Mouse (Mus musculus): ENCODE data around the gene Haus2. TPM values are rescaled to one million over a fixed set of nuclear protein-coding genes. Genes with fewer than 3 reads are reported as not detected.

Haus2 gene
- total RNA-seq, 2 experiments from 2014 or later = 16.7 to 17.2 TPM

DNA sequence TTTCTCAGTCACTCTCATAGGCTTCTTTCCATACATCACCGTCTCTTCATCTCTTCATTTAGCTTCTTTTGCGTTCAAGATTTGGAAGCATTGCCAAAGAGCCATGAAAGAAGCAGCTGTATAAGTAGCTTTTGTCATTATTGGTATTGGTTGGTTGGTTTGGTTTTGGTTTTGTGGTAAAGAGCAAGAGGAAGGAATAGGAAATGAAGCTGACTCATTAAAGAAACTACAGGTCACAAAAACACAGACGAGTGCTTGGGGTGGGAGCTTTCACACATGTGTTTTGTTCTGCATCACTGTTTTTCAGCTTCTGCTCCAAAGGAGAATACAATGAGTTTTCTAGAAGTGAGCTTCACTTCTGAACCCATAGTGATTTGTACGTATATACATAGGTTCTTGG is 9.7 kb upstream of the Haus2 start:
- intact Hi-C loops (cut with DNase I) = no loop called here
- DNase-seq (ENCODE audit: extremely low spot score in 1 of 2, low spot score in 2 of 2) = no peak

DNA sequence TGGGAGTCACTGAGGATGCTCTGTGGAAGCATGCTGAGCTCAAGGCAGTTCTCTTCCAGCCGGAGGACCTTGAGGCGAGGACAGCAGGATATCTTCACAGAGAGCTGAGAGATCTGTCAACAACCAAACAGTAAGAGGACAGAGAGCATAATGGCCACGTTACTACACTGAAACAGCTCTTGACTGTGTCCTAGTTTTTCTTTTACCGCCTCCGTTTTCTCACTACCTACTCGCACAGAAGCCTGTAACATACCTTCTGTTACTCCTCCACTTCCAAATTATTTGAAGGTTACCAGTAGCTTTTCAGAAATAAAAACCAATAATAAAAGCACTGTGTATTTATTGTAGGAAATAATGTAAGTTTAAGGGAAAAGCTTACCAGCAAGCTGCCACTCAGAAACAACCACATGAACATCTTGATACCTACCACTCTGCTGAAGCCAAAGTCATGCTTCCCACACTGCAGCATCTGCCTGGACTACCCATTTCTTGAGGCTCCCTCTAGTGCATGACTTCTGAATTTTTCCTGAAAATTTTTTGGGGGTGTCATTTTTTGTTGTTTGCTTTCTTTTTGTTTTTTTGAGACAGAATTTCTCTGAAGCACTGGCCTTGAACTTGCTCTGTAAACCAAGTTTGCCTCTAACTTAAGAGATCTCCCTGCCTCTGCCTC is 3.0 kb upstream of the Haus2 start:
- intact Hi-C loops (cut with DNase I) = loop anchor here (2.0 kb wide), 1 partner anchor 43 kb away; the partner anchor contains the start of gene Zfp106

DNA sequence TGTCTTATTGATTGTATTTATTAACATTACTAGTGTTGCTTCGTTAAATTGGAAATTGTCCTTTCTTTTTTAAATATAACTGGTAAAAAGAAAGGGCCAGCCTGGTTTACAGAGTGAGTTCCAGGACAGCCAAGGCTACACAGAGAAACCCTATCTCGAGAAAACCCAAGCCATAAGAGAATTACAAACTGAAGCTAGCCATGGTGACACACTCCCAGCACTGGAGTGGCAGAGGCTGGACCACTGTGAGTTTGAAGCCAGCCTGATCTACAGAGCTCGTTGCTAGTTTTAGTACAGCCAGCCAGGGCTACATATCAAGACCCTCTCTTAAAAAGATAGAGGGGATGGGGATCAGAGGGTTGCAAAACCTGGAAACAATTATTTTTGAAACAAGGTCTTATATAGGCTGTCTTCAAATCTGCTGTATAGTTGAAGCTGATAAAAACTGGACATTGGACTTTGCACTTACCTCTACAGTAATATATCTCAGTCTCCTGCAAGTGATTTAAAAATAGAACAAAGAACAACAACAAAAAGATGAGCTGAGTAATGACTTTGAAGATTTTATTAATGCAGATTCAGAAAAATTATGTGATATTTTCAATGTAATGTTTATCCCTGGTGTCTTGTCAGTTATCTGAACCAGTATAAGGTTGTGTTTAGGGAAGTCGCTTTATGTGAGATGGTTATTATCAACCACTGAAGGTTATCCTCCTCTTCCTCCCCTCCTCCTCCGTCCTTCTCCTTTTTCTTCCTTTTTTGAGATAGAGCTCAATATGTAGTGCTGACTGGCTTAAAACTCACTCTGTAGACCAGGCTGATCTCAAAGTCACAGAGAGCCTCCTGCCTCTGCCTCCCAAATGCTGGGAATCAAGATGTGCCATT is 7.3 kb downstream of the Haus2 start:
- no peak for DNase-seq (ENCODE audit: extremely low spot score in 1 of 2, low spot score in 2 of 2)
- intact Hi-C loops (cut with DNase I) = no loop called here

More for the DNA sequence above, 3.0 kb upstream of the Haus2 start:
- no peak for DNase-seq (ENCODE audit: extremely low spot score in 1 of 2, low spot score in 2 of 2)

DNA sequence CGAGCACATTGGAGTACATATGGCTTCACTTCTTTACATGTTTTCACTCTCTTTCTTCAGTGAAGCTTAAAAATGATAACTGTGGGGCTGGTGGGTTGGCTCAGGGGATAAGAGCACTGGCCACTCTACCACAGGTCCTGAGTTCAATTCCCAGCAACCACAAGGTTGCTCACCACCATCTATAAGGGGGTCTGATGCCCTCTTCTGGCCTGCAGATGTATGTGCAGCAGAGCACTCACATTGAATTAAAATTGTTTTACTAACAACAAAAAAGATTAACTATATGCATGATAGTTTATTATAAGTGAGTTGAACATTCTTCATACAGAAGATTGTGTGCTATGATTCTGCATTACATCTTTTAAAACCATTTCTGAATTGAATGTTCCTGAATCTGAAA is 10.4 kb downstream of the Haus2 start:
- intact Hi-C loops (cut with DNase I) = no loop called here
- DNase-seq (ENCODE audit: extremely low spot score in 1 of 2, low spot score in 2 of 2) = no peak

DNA sequence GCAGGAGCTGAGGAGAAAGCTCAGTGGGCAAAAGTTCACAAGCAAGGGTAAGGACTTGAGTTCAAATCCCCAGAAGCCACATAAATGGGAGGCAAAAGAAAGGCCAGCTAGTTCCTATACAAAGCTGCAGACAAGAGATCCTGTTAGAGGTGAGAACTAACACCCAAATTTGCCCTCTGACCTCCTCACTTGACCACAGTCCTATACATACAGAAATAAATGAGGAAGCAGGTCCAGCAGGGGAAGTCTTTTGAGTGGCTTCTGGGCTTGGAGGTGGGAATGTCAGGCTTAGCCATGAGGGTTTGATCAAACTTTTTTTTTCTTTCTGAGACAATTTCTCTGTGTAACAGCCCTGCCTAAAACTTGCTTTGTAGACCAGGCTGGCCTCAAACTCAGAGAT is 13.7 kb downstream of the Haus2 start:
- intact Hi-C loops (cut with DNase I) = no loop called here
- no peak for DNase-seq (ENCODE audit: extremely low spot score in 1 of 2, low spot score in 2 of 2)

DNA sequence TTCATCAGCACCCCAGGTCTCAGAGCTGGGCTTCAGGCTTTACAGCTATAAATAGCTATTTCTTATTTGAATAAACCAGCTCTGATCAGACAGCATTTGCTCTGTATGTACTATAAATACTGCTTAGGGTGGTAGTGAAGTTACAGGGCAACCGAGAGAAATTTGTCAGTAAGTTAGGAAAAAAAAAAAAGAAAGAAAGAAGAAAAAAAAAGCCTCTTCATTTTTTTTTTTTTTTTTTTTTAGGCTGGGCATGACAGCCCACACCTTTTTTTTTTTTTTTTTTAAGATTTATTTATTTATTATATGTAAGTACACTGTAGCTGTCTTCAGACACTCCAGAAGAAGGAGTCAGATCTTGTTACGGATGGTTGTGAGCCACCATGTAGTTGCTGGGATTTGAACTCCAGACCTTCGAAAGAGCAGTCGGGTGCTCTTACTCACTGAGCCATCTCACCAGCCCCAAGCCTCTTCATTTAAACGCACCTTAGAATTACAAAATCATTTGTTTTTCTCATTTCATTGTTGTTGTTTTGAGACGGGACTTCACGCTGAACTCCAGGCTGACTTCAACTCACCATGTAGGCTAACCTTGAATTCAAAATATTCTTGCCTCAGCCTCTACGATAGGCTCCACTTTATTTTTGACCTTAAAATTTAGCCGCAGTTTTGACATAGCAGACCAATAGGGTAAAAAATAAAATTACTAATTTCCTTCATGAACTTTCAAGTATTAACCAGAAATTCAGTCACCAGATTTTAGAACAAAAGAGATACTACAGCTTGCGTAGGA is 19.1 kb downstream of the Haus2 start:
- intact Hi-C loops (cut with DNase I) = loop anchor here (5.0 kb wide), 1 partner anchor 39 kb away; no protein-coding TSS in a partner anchor
- no peak for DNase-seq (ENCODE audit: extremely low spot score in 1 of 2, low spot score in 2 of 2)

DNA sequence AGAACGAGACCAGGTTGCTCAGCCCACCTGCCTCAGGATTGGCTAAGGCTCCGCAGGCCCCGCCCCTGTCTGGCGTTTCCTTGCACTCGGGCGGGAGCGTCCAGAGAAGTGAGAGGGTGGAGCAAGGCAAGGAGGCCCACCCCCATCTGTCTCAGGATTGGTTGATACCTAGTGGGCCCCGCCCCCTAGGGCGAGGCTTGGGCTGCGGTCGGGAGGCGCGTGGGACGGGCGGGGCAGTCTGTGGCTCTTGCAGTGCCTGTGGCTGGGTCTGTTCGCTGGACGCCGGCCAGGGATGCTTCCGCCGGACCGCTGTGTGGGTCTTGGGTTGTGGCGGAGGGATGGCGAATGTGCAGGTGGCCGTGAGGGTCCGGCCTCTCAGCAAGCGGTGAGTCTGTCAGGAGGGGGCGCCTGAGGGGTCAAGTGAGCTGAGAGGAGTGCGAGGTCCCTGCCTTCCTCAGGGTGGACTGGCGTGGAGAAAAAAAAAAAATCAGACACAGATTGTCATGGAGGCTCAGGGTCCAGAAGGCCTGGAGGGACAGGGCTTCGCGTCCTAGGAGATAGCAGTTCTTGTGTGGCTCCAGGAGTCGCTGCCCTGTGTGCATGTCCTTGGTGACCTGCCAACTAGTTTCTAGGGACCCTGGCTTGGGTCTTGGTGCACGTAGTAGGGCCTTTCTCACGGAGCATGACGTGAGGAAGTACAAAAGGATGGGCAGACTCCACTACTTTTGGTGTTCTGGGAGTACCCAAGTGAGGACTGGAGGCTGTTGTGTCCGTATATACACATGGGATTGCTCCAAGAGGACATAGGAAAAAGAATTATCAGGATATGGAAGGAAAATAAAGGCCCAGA is 19.9 kb downstream of the Haus2 start, which contains the start of gene Stard9:
Stard9 (plus strand) TSS at position 236 of the 850 bp plus-strand sequence.
- intact Hi-C loops (cut with DNase I) = loop anchor here (5.0 kb wide), 1 partner anchor 38 kb away; no protein-coding TSS in a partner anchor
- peak; percentile 96 to 100 for DNase-seq (ENCODE audit: extremely low spot score in 1 of 2, low spot score in 2 of 2)

DNA sequence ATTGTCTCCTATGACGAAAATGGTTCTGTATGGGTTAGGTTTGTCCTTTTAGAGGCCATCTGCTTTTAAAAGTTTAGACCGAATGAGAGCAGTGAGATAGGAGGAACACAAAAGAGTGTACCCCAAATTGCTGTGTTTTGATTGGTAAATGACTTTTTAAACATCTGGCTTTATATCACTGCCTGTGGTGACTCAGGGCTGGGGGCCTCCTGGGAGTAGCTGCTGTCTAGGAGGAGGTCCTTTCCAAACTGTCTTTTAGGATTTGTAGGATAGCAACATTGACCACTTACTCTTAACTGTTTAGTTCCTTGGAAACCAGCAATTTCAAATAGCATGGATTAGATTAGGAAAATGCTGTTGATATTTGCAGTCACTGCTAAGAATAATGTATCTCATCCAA is 21.1 kb downstream of the Haus2 start:
- no peak for DNase-seq (ENCODE audit: extremely low spot score in 1 of 2, low spot score in 2 of 2)
- intact Hi-C loops (cut with DNase I) = no loop called here

DNA sequence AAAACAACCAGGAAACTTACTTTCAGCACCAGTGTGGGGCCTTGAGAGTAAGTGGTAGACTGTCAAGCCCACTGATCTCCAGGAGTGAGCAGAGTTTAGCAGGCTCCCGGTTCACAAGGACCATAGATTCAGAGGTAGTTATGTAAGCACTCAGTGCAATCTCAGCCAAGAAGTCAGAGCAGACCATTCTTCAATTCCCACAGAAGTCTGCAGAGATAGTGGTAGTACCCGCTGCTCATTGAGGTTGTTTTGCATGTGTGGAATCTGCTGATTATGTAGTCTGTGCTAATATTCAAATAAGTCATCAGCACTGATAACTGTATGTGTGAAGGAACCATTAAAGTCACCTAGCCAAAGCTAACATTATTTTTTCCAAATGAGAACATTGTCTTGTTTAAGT is 21.5 kb downstream of the Haus2 start:
- no peak for DNase-seq (ENCODE audit: extremely low spot score in 1 of 2, low spot score in 2 of 2)
- intact Hi-C loops (cut with DNase I) = no loop called here

DNA sequence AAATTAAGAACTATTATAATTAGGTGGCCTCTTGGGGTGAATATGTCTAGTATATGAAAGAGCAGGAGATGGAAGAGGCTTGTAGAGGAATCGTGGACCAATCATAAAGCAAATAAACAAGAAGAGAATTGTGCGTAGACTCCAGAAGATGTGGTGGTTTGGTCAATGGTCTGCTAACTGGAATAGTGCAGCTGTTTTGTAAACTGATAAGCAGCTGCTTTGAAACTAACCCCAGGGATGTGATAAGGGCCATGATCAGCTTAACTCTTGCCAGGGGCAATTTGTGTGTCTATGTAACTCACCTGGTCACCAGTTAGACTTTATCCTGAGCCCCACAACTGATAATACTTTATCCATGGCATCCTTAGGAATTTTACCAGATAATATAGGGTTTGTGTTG is 22.3 kb downstream of the Haus2 start:
- intact Hi-C loops (cut with DNase I) = no loop called here
- no peak for DNase-seq (ENCODE audit: extremely low spot score in 1 of 2, low spot score in 2 of 2)

DNA sequence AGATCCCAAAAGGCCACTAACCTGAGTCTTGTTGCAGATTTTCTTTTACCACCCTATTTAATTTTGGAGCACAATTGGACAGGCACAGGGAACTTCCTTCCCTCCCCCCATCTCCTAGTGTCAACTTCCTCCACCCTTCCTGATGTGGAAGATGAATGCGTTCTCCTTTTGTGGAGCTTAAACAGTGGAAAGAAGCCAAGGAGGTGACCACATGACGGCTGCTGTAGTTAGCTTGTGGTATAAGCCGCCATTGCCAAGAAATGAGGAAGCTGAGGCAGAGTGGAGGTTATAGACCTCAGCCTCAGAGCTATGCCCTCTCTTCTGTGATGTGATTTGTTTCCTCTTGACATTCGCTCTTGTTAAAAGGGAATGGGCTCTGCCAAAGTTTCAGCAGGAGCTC is 22.8 kb downstream of the Haus2 start:
- intact Hi-C loops (cut with DNase I) = no loop called here
- DNase-seq (ENCODE audit: extremely low spot score in 1 of 2, low spot score in 2 of 2) = peak; percentile 22 to 26

DNA sequence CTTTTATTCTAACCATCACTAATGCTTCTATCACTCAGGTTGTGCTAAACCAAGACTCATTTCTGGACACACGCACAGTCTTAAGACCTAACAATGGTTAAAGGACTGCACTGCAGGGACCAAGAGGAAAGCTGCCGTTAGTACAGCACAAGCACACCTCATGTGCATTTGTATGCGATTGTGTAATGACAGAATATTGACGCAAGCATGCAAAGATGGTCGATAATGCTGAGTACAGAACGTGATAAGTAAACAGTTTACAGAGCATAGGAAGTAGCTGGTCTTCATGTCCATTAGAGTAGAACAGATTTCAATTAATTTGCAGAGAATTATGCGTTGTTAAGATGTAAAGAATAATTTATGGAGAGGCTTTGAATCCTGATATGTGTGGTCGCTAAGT is 31.7 kb downstream of the Haus2 start:
- intact Hi-C loops (cut with DNase I) = no loop called here
- no peak for DNase-seq (ENCODE audit: extremely low spot score in 1 of 2, low spot score in 2 of 2)

DNA sequence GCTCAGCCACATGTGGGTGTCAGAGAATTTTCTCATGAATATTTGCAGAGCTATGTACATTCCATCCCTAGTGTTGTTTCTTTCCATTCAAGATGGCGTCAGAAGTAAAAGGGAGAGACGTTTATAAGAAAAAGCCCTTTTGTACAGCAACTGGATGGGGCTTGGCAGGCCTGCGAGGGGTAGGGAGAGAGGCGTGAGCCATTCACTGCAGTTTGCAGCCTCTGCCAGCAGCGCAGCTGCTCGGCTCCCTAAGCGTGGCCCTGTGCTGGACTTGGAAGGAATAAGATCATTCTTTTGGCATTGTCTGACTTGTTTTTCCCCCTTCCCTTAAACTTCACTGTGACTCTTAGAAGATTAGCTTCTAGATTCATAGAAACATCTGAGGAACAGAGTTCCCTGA is 34.7 kb downstream of the Haus2 start:
- DNase-seq (ENCODE audit: extremely low spot score in 1 of 2, low spot score in 2 of 2) = peak in 1 of 2 experiments; percentile 52
- intact Hi-C loops (cut with DNase I) = no loop called here

DNA sequence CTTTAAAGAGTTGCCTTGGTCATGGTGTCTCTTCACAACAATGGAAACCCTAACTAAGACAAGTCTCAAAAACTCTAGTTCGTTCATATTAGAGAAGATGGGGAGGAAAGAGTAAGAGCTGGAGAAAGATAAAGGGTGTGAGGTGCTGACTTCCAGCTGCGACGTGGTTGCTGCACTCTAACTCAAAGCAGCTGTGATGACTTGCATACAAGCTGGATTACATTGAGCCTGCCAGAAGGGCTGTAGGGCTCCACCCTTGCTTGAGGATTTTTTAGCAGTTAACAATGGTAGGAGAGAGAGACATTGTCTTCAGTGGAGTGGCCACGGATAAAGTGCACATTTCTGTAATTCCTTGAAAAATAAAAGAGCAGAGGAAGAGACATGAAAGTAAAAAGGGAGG is 37.6 kb downstream of the Haus2 start:
- intact Hi-C loops (cut with DNase I) = no loop called here
- peak in 1 of 2 experiments; percentile 33 for DNase-seq (ENCODE audit: extremely low spot score in 1 of 2, low spot score in 2 of 2)

DNA sequence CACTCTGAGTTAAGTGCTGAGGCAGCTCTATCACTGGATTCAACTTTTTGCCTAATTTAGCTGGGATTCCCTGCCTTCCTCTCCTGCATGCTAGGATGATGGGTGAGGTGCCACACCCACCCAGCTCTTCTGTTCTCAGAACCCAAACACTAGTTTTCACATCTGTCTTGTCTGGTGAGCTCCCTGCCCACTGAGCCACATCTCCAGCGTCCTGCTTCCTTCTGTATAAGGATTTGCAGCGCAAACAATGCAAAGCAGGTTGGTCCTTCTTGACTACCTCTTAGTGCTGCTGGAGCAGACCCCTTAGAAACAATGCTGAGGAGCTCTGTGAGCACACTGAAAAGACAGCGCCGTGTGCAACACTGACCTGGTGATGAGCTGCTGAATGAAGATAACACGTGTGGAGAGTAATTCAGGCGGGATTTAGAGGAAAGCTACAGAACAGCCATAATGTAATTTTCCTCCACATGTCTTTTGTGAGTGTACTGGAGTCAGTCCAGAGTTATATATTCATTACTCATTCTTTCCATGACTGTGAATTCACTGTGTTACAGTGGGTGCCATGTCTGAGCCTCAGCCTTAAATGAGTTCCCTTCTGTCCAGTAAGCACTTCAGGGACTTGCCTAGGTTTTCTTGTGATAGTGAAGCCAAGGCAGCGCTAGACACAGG is 43.2 kb downstream of the Haus2 start:
- intact Hi-C loops (cut with DNase I) = loop anchor here (10.0 kb wide), 1 partner anchor 88 kb away; the partner anchor contains the start of genes Snap23 and Zfp106

DNA sequence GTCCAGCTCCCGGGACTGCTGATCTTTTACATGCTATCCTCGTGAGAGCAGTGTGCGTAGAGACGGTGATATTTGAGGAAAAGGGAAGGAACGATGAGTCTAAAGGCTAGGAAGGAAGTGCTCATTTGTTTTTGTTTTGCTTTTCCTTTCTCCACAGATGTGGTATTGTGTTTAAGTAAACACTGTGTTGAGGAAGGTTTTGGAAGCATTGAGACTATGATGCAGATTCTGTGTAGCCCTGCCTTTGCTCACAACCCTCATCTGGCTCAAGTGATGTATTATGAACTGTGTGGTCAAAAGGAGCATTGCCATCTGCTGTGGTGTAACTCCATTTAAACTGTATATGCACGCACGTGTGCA is 43.7 kb downstream of the Haus2 start:
- intact Hi-C loops (cut with DNase I) = loop anchor here (10.0 kb wide), 1 partner anchor 88 kb away; the partner anchor contains the start of genes Snap23 and Zfp106
- DNase-seq (ENCODE audit: extremely low spot score in 1 of 2, low spot score in 2 of 2) = no peak

More for the DNA sequence above, 43.2 kb downstream of the Haus2 start:
- no peak for DNase-seq (ENCODE audit: extremely low spot score in 1 of 2, low spot score in 2 of 2)

DNA sequence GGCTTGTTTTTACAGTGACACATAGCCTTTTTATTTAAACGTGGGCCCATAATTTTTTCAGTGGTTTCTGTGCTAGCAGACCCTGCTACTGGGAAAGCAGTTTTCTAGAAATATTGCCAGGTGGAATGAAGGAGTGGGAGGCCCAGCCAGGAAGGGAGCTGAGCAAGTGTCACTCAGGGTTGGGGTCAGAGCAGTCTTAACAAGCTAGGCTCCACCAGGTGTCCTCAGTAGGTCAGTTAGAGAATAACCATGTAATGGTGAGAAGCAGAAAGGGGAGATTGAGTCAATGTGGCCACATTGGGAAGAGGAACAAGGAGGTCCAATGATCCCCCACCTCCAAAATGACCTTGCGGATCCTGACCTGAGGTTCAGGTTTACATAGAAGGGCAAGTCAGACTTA is 45.5 kb downstream of the Haus2 start:
- DNase-seq (ENCODE audit: extremely low spot score in 1 of 2, low spot score in 2 of 2) = no peak
- intact Hi-C loops (cut with DNase I) = loop anchor here (10.0 kb wide), 1 partner anchor 90 kb away; the partner anchor contains the start of genes Snap23 and Zfp106

DNA sequence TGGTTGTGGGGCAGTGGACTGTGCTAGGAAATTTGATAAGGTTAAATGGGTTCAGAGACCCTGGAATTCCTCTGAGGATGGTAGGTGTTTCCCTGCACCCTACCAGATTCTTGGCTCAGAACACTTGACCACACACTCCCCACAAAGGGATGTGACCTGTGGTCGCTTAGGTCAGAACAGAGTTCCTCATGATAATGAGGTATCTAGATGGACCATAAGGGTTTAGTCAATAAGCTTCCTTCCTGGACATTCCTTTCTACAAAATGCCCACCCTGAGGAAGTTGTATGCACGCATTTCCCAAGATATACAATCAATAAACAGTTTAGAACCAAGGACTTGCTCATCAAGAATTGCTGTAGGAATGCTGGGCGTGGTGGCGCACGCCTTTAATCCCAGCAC is 46.7 kb downstream of the Haus2 start:
- intact Hi-C loops (cut with DNase I) = loop anchor here (10.0 kb wide), 1 partner anchor 91 kb away; the partner anchor contains the start of genes Snap23 and Zfp106
- no peak for DNase-seq (ENCODE audit: extremely low spot score in 1 of 2, low spot score in 2 of 2)

Data from left cerebral cortex, postnatal 10 days (tissue).